Mouse (Mus musculus) left cerebral cortex, postnatal 4 days (tissue): ENCODE measurements around the gene Trim72. TPM values are rescaled to one million over a fixed set of nuclear protein-coding genes. Genes with fewer than 3 reads are reported as not detected.

Source experiments
- DNase-seq: peaks from one replicate; pipeline ENCODE4 v3.0.0-alpha.2; 2022
- intact Hi-C: fragments of 180-260 bp; cut with DNase I; formaldehyde crosslinking; loops from one replicate; pipeline ENCODE4 v1.15.1; 2025
- total RNA-seq, 2 experiments: library from RNA; stranded (reverse); gene quantifications; 2 replicates each; pipeline ENCODE4 v1.2.3; 2021

The Trim72 gene
- total RNA-seq: under 1 TPM; 0.26 to 0.56 TPM

GRCm38 (mm10) chr7:128003688-128004087 lies at the start of gene Trim72:
Gene Trim72 (plus strand): TSS chr7:128003949.
- intact Hi-C loops: no loop called here
- no peak for DNase-seq

- intact Hi-C loops: no loop called here
- no peak for DNase-seq
These were observed 44.4 kb upstream of the Trim72 start for GRCm38 (mm10) chr7:127959364-127959763.

DNA sequence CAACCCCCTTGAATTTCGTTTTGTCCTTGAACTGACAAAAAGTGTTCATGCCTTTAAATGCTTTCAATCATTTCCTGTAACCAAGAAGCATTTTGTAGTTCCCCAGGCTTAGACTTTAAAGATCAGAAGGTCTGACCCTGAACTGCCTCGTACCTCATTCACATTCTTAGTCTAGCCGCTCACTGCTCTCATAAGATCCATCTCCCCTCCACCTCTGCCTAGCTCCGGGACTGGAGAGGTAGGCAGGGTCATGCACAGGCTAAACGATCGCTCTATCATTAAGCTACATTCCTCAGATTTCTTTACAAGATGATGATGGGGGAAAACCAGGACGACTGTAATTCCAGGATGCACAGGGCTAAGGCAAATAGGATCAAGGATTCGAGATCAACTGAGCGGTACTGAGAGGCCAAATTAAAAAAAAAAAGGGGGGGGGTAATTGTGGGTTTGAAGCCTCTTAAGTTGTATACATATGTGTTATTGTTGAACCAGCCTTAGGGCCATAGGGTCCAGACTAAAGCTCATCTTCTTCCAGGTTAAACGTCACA lies 37.3 kb upstream of the Trim72 start:
- intact Hi-C loops: no loop called here
- no peak for DNase-seq

GRCm38 (mm10) chr7:127967004-127967921 lies 36.5 kb upstream of the Trim72 start, which contains the start of gene Fus:
Gene Fus (plus strand): TSS chr7:127967457.
- intact Hi-C loops: no loop called here
- peak; percentile 95 for DNase-seq

DNA sequence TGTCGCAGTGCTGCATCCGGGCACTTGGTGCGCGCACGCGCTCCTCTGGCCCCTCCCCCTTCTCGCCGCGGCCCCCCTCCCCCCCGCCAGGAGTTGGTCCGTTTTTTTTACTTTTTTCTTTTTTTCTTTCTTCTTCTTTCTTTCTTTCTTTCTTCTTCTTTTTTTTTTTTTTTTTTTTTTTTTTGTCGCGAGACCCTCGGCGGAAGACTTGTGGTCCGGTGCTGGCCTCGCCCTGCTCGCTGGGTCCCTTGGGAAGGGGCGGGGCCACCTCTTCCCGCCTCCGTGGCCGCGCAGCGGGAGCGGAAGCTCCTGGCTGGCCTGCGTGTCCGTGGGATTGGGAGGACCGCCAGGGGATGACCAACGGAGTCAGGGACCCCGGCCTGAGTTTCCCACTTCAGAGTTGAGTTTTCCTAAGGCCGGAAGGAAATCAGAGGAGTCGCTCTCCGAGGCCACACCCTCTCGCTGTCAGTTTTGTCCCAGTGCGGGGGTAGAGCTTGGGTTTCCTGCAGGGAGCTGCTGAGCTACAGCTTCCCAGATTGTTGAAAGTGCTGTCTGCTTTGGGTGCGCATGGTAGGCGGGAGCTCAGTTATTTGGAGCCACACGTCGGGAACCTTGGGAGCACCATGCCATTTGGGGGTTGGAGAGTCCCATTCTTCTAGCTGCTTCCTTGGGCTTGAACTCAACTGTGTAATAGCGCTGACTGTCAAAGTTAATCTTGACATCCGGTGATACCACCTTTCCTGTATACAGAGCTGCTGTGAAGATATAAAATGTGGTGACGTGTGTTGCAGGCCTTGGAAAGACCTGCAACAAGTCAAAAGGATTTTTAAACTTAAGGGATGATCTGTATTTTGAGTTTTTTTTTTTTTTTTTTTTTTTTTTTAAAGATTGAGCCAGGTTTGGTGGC lies 35.6 kb upstream of the Trim72 start:
- intact Hi-C loops: no loop called here
- peak; percentile 80 for DNase-seq

DNA sequence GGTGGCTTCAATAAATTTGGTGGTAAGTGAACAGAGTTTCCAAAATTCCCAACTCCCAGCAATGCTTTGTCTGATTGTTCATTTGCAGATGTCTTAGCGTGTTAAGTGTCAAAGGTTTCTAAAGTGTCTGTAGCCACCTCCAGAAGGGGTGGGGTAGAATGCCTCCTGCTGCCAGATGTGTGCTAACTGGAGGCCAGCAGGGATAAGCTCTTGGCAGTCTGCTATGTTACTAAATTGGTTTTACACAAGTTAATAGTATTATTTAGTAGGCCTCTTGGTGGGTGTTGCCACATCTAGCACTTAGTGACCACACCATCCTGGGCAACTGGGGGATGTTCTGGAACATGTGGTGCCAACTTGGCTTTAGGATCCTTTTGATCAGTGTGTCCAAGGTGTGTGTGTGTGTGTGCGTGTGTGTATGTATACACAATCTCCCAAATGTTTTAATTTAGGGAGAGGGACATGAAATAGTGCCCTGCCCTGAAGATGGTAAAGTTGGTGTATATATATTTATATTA lies 29.3 kb upstream of the Trim72 start:
- intact Hi-C loops: no loop called here
- DNase-seq: no peak

DNA sequence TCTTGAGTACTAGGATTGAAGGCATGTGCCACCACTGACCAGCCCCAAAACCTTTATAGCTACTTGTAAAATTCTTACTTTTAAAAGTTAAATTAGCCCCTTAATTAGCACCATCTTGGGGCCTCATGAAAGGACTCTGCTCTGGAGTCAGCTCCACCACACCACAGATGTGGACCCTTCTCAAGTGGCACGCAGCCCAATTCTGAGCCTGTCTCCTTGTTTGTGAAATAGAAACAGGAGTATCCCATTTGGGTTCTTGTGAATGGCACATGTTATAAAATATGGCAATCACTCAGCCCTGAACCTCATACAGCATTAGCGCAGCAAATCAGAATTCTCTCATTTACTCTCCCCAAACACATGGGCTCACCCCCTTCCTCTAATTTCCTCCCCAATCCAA lies 24.9 kb upstream of the Trim72 start:
- intact Hi-C loops: no loop called here

GRCm38 (mm10) chr7:127980606-127981005 lies 23.1 kb upstream of the Trim72 start:
- intact Hi-C loops: no loop called here
- no peak for DNase-seq

More for the DNA sequence above, 24.9 kb upstream of the Trim72 start:
- DNase-seq: no peak

- intact Hi-C loops: loop anchor here (5.0 kb wide), 1 partner anchor 218 kb away; the partner anchor contains the start of gene Cox6a2
- no peak for DNase-seq
These were observed 14.8 kb upstream of the Trim72 start for GRCm38 (mm10) chr7:127988904-127989303.

DNA sequence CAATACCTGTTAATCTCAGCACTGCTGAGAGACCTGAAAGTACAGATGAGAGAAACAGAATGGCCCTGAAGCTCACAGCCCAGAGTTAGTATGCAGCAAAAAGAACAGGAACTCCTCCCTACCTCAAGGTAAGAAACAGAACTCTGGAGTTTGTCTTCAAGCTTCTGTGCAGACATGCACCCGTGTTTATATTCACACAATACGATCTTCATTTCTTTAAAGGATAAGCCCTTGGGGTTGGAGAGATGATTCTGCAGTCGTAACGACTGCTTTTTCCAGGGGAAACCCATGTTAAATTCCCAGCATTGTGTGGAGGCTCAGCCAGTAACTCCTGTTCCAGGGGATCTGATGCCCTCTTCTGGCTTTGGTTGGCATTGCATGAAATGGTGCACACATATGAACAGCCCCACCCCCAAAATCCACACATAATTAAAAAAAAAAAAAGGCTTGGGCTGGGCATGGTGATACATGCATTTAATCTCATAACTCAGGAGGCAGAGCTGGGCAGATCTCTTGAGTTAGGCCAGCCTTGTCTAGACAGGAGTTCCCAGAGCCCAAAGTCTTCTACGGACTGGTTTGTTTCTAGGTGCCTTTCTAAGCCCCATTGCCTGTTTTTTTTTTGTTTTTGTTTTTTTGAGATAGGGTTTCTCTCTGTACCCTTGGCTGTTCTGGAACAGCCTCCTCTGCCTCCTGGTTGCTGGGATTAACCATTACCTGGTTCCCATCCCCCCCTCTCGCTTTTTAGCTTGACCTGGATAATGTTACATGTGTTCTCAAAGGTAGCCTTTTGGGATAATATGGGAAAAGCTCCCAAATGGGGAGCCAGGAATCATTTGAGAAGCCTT lies 11.9 kb upstream of the Trim72 start:
- intact Hi-C loops: no loop called here
- DNase-seq: peak; percentile 83

- DNase-seq: no peak
- intact Hi-C loops: no loop called here
These were observed 11.0 kb upstream of the Trim72 start for GRCm38 (mm10) chr7:127992488-127993340.

DNA sequence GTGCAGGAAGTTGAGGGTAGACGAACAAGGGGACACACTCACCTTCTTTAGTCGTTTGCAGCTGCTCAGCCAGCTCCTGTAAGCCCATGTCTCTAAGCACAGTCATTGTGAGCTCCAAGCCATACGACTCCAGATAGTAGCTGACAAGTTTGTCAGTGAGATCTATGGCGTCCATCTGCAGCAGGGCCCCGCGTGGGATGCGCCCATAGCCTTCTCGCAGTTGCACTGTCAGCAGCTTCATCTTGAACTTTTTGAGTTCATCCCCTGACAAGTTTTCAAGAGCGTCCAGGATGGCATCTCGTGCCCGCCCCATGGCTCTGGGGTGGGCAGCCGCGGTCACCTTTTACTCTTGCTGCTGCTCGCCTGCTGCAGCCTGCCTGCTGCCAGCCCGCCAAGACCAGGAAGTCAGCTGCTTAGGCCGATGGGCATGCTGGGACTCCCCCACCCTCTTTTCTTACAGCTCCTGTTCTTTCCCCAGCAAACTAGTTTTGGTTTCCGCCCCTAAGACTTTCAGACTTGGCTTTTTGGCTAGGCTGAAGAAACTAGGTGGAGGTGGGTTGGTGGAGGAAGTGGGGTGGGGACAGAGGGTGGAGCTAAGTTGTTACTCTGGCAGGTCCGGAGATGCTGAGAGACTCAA lies 10.3 kb upstream of the Trim72 start, which contains the start of gene Pycard:
TSS of gene Pycard (minus strand) at position 527 of the 637 bp plus-strand sequence.
- intact Hi-C loops: no loop called here

GRCm38 (mm10) chr7:127999436-127999835 lies 4.3 kb upstream of the Trim72 start:
- DNase-seq: no peak
- intact Hi-C loops: no loop called here

More for the DNA sequence above, 10.3 kb upstream of the Trim72 start, which contains the start of gene Pycard:
- DNase-seq: no peak

- DNase-seq: no peak
- intact Hi-C loops: no loop called here
These were observed 3.4 kb upstream of the Trim72 start for GRCm38 (mm10) chr7:128000068-128000950.

DNA sequence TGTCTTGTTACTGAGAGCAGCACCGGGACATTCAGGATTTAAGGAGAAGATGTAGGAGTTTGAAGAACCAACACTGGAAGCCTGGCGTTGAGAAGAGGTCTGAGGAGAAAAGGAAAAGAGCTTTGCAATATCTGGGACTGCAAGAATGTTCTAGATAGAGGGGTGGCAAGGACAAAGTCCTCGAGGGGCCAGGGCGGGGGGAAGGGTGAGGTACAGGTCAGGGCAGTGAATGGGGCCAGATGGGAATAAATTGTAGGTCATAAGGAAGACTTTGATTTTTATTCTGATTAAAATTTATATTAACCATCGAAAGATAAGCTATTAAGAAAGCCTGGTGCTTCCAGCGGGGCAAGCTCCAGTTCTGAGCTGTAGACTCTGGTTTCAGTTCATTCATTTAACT lies 651 bp upstream of the Trim72 start:
- intact Hi-C loops: no loop called here
- no peak for DNase-seq

DNA sequence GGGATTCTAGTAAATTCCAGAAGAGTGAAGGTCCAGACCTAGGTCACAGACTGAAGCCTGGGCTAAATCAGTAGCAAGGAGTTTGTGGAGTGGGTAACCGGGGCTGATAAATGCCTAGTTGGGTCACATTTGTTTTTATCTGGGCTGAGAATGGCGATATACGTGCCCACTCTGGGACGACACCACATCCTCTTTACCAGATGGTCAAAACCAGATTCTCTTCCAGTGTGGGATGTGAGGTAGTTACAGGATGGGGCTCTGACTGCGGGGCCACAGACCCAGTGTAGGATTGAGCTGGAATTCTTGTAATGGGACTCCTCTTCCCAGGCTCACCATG lies 369 bp downstream of the Trim72 start:
- no peak for DNase-seq
- intact Hi-C loops: no loop called here
